Mouse (Mus musculus) bone marrow, adult 2 months (tissue): ENCODE measurements at regions not wholly inside any gene's neighbourhood (a gene's known extent, or its start where the extent isn't known, plus 50 kb on each side); places are given as distances from the start of the nearest gene placed in this dataset.
"Not testable (repeated sequence)": the region's sequence is repeated elsewhere in the genome, so short reads cannot be mapped to it uniquely, and the experiment has no call there.

ENCODE experiments used
- H3K27ac ChIP-seq: fragments of 200-500 bp; 2 replicates; pipeline ENCODE4 v1.5.1; 2012; ENCODE audit warnings: low read depth, mild to moderate bottlenecking, control low read depth, inconsistent platforms, low read length; ENCODE audit not compliant: control insufficient read depth, poor library complexity, insufficient read depth
- H3K4me1 ChIP-seq: fragments of 200-500 bp; 2 replicates; pipeline ENCODE4 v1.6.1; 2011; ENCODE audit warnings: low read length; ENCODE audit not compliant: control insufficient read depth, insufficient read depth
- H3K4me3 ChIP-seq: fragments of 200-500 bp; replicated peaks from 2 replicates; pipeline ENCODE3; 2011; ENCODE audit warnings: mild to moderate bottlenecking, low read depth, low read length, control low read depth; ENCODE audit not compliant: control insufficient read depth
- CTCF ChIP-seq: fragments of 200-500 bp; IDR thresholded peaks from 2 replicates; pipeline ENCODE4 v1.5.1; 2011; ENCODE audit warnings: low read length, control low read depth; ENCODE audit not compliant: control insufficient read depth, insufficient read depth
- POLR2A ChIP-seq: fragments of 200-500 bp; IDR thresholded peaks from 2 replicates; pipeline ENCODE4 v1.6.1; 2011; ENCODE audit warnings: low read depth, mild to moderate bottlenecking, control low read depth, low read length, borderline replicate concordance; ENCODE audit not compliant: control insufficient read depth
- WGBS: fragments of 180-500 bp; shearing (Covaris S2); methylation state at CpG from one replicate; pipeline ENCODE4 v1.1.7; 2018; 5-methylcytosine and 5-hydroxymethylcytosine counted together

DNA sequence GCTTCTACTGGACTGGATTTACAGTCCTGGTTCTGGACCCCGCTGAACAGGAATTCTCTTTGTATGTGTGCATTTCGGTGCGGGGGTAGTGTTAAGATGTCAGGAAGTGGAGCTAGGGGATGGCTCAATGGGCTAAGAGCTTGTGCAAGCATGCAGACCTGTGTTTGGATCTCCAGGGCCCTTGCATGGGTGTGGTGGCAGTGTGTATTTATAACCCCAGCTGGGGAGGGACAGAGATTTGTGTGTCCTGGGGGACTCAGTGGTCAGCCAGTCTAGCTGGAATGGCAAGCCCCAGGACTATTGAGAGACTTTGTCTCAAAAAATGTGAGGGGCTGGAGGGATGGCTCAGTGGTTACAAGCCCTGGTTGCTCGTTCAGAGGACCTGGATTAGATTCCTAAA is 95.1 kb upstream of the Gm9887 start:
- Histone ChIP-seq H3K4me3 (no peak overlapping the region), H3K4me1 (peaks cover 5% of the 10 kb centered on the region), H3K27ac (no peak overlapping the region)
- WGBS = 38% methylated on average over 4 of the region's 4 CpGs
- no peak for TF ChIP-seq CTCF
- TF ChIP-seq POLR2A = no peak

- H3K27ac ChIP-seq = no peak overlapping the region
- 80% methylated on average over 8 of the region's 8 CpGs for WGBS
- H3K4me1 ChIP-seq = peaks cover 5% of the 10 kb centered on the region
- no peak overlapping the region for H3K4me3 ChIP-seq
- no peak for TF ChIP-seq CTCF
- no peak for TF ChIP-seq POLR2A
These were observed 92.6 kb upstream of the Gm9887 start for GRCm38 (mm10) chr12:69464906-69465305.

DNA sequence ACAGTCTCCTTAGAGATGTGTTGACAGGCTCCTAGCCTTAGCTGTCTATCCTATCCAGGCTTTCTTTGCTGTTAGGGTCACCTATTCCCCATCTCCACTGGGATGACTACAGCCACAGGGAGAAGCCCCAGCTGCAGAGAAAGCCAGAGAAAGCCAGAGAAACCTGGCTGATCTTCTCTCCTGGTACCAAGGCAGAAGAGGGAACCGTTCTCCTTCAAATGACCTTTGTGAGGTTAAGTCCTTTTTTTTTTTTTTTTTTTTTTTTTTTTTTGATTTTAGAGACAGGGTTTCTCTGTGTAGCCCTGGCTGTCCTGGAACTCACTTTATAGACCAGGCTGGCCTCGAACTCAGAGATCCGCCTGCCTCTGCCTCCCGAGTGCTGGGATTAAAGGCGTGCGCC is 91.1 kb upstream of the Gm9887 start:
- H3K4me3 ChIP-seq, H3K27ac ChIP-seq, H3K4me1 ChIP-seq: not testable (repeated sequence)
- WGBS = 87% methylated on average over 6 of the region's 6 CpGs

GRCm38 (mm10) chr12:69461888-69462840 is 89.9 kb upstream of the Gm9887 start:
- TF ChIP-seq POLR2A (0 out of 2 replicates have a peak, but pooled peaks have one; percentile 25), CTCF (no peak)
- Histone ChIP-seq H3K4me3 (peak overlapping the region; percentile 78), H3K27ac (peak overlapping the region; percentile 67), H3K4me1 (peaks cover 3% of the 10 kb centered on the region; the same call in 1 of the 2 replicates)
- WGBS = 19% methylated on average over 30 of the region's 30 CpGs

DNA sequence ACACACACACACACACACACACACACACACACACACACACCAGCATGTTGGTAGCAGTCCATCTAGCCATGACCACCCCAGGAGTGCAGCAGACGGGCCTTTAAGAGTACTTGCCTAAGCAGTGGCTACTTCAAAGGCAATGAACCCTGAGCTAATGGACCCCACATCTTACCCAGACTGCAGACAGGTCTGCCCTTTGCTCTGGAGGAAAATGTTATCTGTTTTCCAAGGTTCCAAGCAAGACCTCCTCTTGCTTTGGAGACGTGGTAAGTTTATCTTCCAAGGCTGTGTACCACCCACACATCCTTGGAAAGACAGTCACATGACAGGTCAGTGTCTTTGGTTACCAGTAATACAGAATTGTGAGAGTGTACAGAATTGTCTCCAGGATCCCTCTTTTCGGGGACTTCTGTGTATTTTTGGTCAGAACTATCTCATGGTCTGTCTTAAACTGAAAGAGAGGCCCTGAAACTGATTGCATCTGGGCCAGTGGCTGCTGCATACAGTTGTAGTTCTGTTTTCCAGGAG is 88.4 kb upstream of the Gm9887 start:
- Histone ChIP-seq H3K4me1 (peaks cover 1% of the 10 kb centered on the region; the same call in 1 of the 2 replicates), H3K27ac (no peak overlapping the region)

DNA sequence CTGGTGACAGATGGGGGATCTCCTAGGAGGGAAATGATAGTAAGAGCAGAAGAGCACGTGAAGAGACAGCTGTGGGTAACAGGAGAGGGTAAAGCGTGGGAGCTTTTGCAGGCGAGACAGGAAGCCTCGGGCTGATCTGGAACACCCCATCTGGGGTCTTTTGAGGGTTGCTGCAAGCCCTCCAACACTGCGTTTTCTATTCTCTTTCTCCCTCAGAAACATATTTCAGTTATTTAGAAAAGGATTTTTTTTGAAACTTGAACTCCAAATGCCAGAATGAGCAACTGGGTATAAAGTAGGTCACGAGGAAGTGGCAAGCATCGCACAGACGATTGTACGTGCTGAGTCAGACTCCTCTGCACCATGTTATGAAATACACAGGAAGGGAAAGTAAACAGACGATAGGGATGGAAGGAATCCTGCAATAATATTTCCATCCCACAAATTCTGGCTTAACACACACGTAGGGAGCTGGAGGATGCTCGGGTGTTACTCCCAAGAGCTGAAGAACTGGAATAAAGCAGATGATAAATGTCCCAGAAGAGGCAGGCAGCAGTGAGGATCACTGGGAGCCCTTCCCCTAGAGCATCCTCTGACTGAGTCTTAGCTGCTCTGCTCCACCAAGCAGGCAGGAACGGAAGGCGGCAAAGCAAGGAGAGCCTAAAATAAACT is 86.0 kb upstream of the Gm9887 start:
- 4% methylated on average over 14 of the region's 14 CpGs for WGBS
- Histone ChIP-seq H3K4me1 (peaks cover 1% of the 10 kb centered on the region; the same call in 1 of the 2 replicates), H3K4me3 (no peak overlapping the region), H3K27ac (peak overlapping the region; percentile 6; the same call in 1 of the 2 replicates)
- TF ChIP-seq CTCF = no peak
- no peak for TF ChIP-seq POLR2A

More for the DNA sequence above, 88.4 kb upstream of the Gm9887 start:
- no peak overlapping the region for H3K4me3 ChIP-seq
- TF ChIP-seq POLR2A (no peak), CTCF (no peak)
- 73% methylated on average over 3 of the region's 3 CpGs for WGBS

- TF ChIP-seq CTCF = no peak
- WGBS = 83% methylated on average over 3 of the region's 3 CpGs
- Histone ChIP-seq H3K27ac (no peak overlapping the region), H3K4me3 (no peak overlapping the region), H3K4me1 (peaks cover 1% of the 10 kb centered on the region; the same call in 1 of the 2 replicates)
These were observed 84.5 kb upstream of the Gm9887 start for GRCm38 (mm10) chr12:69456746-69457145.

- WGBS = 76% methylated on average over 12 of the region's 12 CpGs
- Histone ChIP-seq H3K27ac (no peak overlapping the region), H3K4me1 (peaks cover 1% of the 10 kb centered on the region; the same call in 1 of the 2 replicates), H3K4me3 (no peak overlapping the region)
- TF ChIP-seq CTCF (no peak), POLR2A (no peak)
These were observed 83.9 kb upstream of the Gm9887 start for GRCm38 (mm10) chr12:69456116-69456515.
